Mouse (Mus musculus): Measurements from ENCODE around the gene Igfbp3. TPM values are rescaled to one million over a fixed set of nuclear protein-coding genes. Genes with fewer than 3 reads are reported as not detected.

Igfbp3 gene
- polyA plus RNA-seq, 1 experiment, result 55.2 TPM

GRCm38 (mm10) chr11:7158196-7158595 lies 55.5 kb downstream of the Igfbp3 start:
- no peak for DNase-seq
- no peaks in the 10 kb centered on the region for H3K4me1 ChIP-seq (ENCODE audit: control insufficient read depth, insufficient read depth, low read length)
- 67% methylated on average over 6 of the region's 6 CpGs for WGBS
- TF ChIP-seq CTCF (IDR thresholded peaks at IDR 0.05; ENCODE audit: insufficient read depth, low read length) (no peak), POLR2A (IDR thresholded peaks at IDR 0.05; ENCODE audit: borderline replicate concordance, extremely low read depth, low read depth, low read length) (no peak)
- no peak overlapping the region for H3K4me3 ChIP-seq (replicated peaks; ENCODE audit: extremely low read depth, low read depth, low read length)

DNA sequence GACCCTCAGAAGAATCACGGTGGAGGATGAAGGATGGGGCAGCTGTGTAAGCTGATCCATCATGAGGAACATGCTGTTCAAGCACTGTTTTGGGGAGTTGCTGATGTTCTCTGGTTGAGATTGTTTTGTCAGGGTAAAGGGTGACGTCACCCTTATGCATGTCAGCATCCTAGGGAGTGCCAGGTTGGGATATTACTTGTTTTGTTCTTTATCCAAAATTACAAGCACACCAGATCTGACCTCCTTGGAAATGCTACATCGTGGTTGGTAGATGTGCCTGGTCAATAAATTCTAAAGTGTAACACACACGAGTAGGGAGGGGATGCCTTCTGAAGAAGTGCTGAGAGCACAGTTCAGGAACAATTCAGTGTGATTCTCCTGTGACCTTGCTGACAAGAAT lies 57.3 kb downstream of the Igfbp3 start:
- DNase-seq, result no peak
- TF ChIP-seq POLR2A (IDR thresholded peaks at IDR 0.05; ENCODE audit: borderline replicate concordance, extremely low read depth, low read depth, low read length) (no peak), CTCF (IDR thresholded peaks at IDR 0.05; ENCODE audit: insufficient read depth, low read length) (no peak)
- Histone ChIP-seq H3K4me3 (replicated peaks; ENCODE audit: extremely low read depth, low read depth, low read length) (no peak overlapping the region), H3K4me1 (ENCODE audit: control insufficient read depth, insufficient read depth, low read length) (no peaks in the 10 kb centered on the region)
- WGBS, result 47% methylated on average over 4 of the region's 4 CpGs

Other genes starting within 250 kb of the Igfbp3 start
- 0.75 and 1.3 TPM in 2 replicates for gene Adcy1, start 150.4 kb downstream of the Igfbp3 start, polyA plus RNA-seq (2012; rRNA removed)
- gene Gm11985, start 25.4 kb downstream of the Igfbp3 start, polyA plus RNA-seq (2012; rRNA removed), result not detected in 2 replicates
- 0.07 TPM in 1 of 2 replicates, not detected in the other for gene Igfbp1, start 16.1 kb downstream of the Igfbp3 start, polyA plus RNA-seq (2012; rRNA removed)